Mouse (Mus musculus) heart, adult 2 months (tissue): ENCODE results near the gene Ndufaf8. TPM values are rescaled to one million over a fixed set of nuclear protein-coding genes. Genes with fewer than 3 reads are reported as not detected.
A peak's percentile ranks its signal among the peaks of the same experiment; 100 is the strongest.

Experiments
- DNase-seq, 2 experiments: peaks; one replicate each; pipeline ENCODE4 v3.0.0; 2021
- H3K27ac ChIP-seq: fragments of 200-600 bp; 2 replicates; pipeline ENCODE4 v1.8.1; 2022
- H3K27me3 ChIP-seq: fragments of 200-500 bp; 2 replicates; pipeline ENCODE4 v1.6.1; 2012; ENCODE audit warnings: mild to moderate bottlenecking, low read length, inconsistent platforms, mixed read lengths; ENCODE audit not compliant: control insufficient read depth, insufficient read depth
- H3K36me3 ChIP-seq: fragments of 200-500 bp; 2 replicates; pipeline ENCODE4 v1.6.1; 2012; ENCODE audit warnings: low read length, inconsistent platforms; ENCODE audit not compliant: control insufficient read depth, insufficient read depth
- H3K4me1 ChIP-seq: fragments of 200-500 bp; 2 replicates; pipeline ENCODE4 v1.6.1; 2011; ENCODE audit warnings: low read length; ENCODE audit not compliant: control insufficient read depth, insufficient read depth
- H3K4me3 ChIP-seq: fragments of 200-600 bp; 2 replicates; pipeline ENCODE4 v1.8.1; 2022
- H3K79me2 ChIP-seq: fragments of 200-500 bp; replicated peaks from 2 replicates; pipeline ENCODE4 v1.6.1; 2012; ENCODE audit warnings: mild to moderate bottlenecking, inconsistent platforms, low read length, moderate library complexity, mixed read lengths; ENCODE audit not compliant: control insufficient read depth, insufficient read depth
- H3K9ac ChIP-seq: fragments of 200-500 bp; 2 replicates; pipeline ENCODE4 v1.6.1; 2012; ENCODE audit warnings: low read depth, mild to moderate bottlenecking, control low read depth, inconsistent platforms, low read length, mixed read lengths
- CTCF ChIP-seq: fragments of 200-600 bp; IDR thresholded peaks from 2 replicates; pipeline ENCODE4 v1.8.1; 2022; ENCODE audit warnings: antibody characterized with exemption, mild to moderate bottlenecking, moderate library complexity
- EP300 ChIP-seq: fragments of 200-500 bp; IDR thresholded peaks from 2 replicates; pipeline ENCODE4 v1.6.1; 2011; ENCODE audit warnings: low read depth, low read length, control low read depth; ENCODE audit not compliant: insufficient read depth
- POLR2A ChIP-seq: fragments of 200-500 bp; IDR thresholded peaks from 2 replicates; pipeline ENCODE4 v1.6.1; 2011; ENCODE audit warnings: mild to moderate bottlenecking, low read depth, low read length, control low read depth; ENCODE audit not compliant: insufficient read depth
- WGBS: fragments of 180-500 bp; shearing (Covaris S2); methylation state at CpG from one replicate; pipeline ENCODE4 v1.1.7; 2018; 5-methylcytosine and 5-hydroxymethylcytosine counted together
- intact Hi-C: fragments of 180-260 bp; cut with DNase I; formaldehyde crosslinking; loops from one replicate; pipeline ENCODE4 v1.15.1; 2025
- microRNA-seq, 2 experiments: library from miRNA; unstranded; fragments of <30 nt; microRNA quantifications; one replicate each; pipeline ENCODE4 v1.2.0; 2021
- polyA plus RNA-seq: library from polyadenylated mRNA; depleted of rRNA; stranded (reverse); fragments of >200 nt; gene quantifications from 2 replicates; pipeline ENCODE4 v1.2.3, GENCODE M21; 2012; rRNA removed
- total RNA-seq, 2 experiments: library from RNA; stranded (reverse); gene quantifications; 2 replicates each; pipeline ENCODE4 v1.2.3; 2021

Ndufaf8 gene
- total and polyA plus RNA-seq, 3 experiments = 51.0 to 93.9 (median 82.7) TPM

DNA sequence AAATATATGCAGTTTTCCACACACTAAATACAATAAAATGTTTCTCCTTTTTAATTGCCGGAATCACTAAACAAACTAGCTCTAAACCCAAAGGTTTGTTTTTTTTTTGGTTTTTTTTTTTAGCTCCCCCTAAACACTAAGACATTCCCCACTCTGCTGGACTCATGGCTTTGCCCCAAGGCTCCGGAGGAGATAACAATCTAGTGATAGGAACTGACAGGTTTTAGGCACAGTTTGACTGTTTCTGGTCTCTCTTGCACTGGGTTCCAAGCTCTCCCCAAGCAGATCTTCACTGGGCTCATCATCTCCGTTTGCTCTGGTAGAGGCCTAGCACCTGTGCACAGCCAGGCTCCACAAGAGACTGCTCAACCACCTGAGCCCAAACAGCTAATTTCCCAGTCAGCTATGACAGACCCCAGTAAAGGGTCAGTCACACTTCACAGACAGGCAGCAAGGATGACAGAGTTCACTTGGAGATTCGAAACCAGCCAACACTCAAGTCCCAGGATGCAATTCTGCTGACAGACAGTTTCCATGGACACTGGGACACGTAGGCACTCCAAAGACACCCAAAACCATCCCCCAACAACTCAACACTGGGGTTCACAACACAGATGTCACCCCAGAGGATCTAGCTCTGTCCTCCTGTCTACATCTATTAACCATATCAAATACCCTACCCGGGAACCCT is 50.9 kb downstream of the Ndufaf8 start:
- peaks cover 9% of the 10 kb centered on the region for H3K4me1 ChIP-seq
- no peaks in the 10 kb centered on the region for H3K36me3 ChIP-seq
- H3K9ac ChIP-seq = peak overlapping the region; percentile 39
- TF ChIP-seq CTCF = no peak
- TF ChIP-seq EP300 = no peak
- TF ChIP-seq POLR2A = no peak
- peak overlapping the region; percentile 79; the same call in 1 of the 2 replicates for H3K4me3 ChIP-seq
- no peaks in the 10 kb centered on the region for H3K27me3 ChIP-seq
- H3K27ac ChIP-seq = no peak overlapping the region; the same call in 1 of the 2 replicates
- intact Hi-C loops = loop anchor here (2.0 kb wide), 1 partner anchor 39 kb away; no protein-coding TSS in a partner anchor
- no peak for DNase-seq
- peaks cover 4% of the 10 kb centered on the region for H3K79me2 ChIP-seq
- WGBS = 34% methylated on average over 6 of the region's 6 CpGs

Small RNA genes within 50 kb of the gene (microRNA-seq; reads per million reads assigned to microRNA genes)
- gene Gm25948 = 0 reads per million in 2 experiments

Other genes with a start within 250 kb of the Ndufaf8 start
- 10 to 100 TPM; 25.9 to 30.1 TPM for gene Chmp6, start 185.5 kb upstream of the Ndufaf8 start, total RNA-seq
- gene Chmp6, start 185.5 kb upstream of the Ndufaf8 start, polyA plus RNA-seq = 26.8 and 28.9 TPM in 2 replicates
- gene Baiap2, start 156.2 kb upstream of the Ndufaf8 start, total RNA-seq = 10 to 100 TPM in 1 of 2 experiments, 1 to 10 TPM in 1; 5.8 to 10.3 TPM
- 10.5 and 10.9 TPM in 2 replicates for gene Baiap2, start 156.2 kb upstream of the Ndufaf8 start, polyA plus RNA-seq
- 1 to 10 TPM; 3.6 to 4.7 TPM for gene Aatk, start 51.8 kb upstream of the Ndufaf8 start, total RNA-seq
- 10.3 and 12.1 TPM in 2 replicates for gene Aatk, start 51.8 kb upstream of the Ndufaf8 start, polyA plus RNA-seq
- 10 to 100 TPM in 1 of 2 experiments, 1 to 10 TPM in 1; 9.3 to 10.7 TPM for gene Cep131, start 12.1 kb upstream of the Ndufaf8 start, total RNA-seq
- 3.7 and 6.5 TPM in 2 replicates for gene Cep131, start 12.1 kb upstream of the Ndufaf8 start, polyA plus RNA-seq
- gene Tepsin, start 197 bp upstream of the Ndufaf8 start, total RNA-seq = 1 to 10 TPM; 6.1 to 6.3 TPM
- gene Tepsin, start 197 bp upstream of the Ndufaf8 start, polyA plus RNA-seq = 19.1 and 22.8 TPM in 2 replicates
- gene Slc38a10, start 52.4 kb downstream of the Ndufaf8 start, total RNA-seq = 10 to 100 TPM; 83.1 to 89.6 TPM
- 84.5 and 128 TPM in 2 replicates for gene Slc38a10, start 52.4 kb downstream of the Ndufaf8 start, polyA plus RNA-seq
- 1 to 10 TPM; 5.4 to 9.7 TPM for gene Bahcc1, start 134.0 kb downstream of the Ndufaf8 start, total RNA-seq
- gene Bahcc1, start 134.0 kb downstream of the Ndufaf8 start, polyA plus RNA-seq = 5.9 and 6.4 TPM in 2 replicates
- gene Actg1, start 249.6 kb downstream of the Ndufaf8 start, total RNA-seq = 100 to 1,000 TPM; 222 to 321 TPM
- gene Actg1, start 249.6 kb downstream of the Ndufaf8 start, polyA plus RNA-seq = 510 and 694 TPM in 2 replicates